Mouse (Mus musculus): ENCODE data around the gene Gpr1.
"Not testable (repeated sequence)": the region's sequence is repeated elsewhere in the genome, so short reads cannot be mapped to it uniquely, and the experiment has no call there.

Gene Gpr1

DNA sequence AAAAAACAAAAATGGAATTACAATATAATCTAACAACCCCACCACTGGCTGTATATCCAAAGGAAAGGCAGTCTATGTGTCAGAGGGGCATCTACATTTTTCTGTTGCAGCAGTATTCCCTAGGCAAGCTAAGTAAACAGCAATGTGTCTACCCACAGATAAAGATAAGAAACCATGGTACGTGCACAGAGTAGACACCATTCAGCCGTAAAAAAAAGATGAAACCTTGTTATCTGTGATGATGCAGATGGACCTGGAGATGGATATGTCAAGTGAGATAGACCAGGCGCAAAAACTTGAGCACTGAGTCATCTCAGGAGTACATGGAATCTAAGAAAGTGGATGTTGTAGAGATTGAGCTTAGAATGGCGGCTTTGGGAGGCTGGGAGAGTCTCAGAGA, 10.7 kb upstream of the Gpr1 start:
- no peak for DNase-seq (ENCODE audit: low read depth, low spot score)

DNA sequence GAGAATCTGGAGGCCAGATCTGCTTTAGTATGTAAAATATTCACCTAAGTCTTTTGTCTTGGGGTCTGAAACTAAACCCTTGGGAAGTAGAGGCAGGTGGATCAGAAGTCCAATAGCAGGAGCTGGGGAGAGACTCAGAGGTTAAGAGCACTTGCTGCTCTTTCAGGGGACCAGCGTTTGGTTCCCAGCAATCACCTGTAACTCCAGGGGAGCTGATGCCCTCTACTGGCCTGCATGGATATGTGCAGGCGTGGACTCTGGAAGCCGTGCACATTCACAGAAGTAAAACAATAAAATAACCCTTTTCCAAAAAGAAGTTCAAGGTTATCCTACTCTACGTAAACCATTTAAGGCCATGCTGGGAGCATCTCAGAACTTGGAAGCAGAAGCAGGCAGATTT, 4.9 kb upstream of the Gpr1 start:
- DNase-seq (ENCODE audit: low read depth, low spot score) = no peak

DNA sequence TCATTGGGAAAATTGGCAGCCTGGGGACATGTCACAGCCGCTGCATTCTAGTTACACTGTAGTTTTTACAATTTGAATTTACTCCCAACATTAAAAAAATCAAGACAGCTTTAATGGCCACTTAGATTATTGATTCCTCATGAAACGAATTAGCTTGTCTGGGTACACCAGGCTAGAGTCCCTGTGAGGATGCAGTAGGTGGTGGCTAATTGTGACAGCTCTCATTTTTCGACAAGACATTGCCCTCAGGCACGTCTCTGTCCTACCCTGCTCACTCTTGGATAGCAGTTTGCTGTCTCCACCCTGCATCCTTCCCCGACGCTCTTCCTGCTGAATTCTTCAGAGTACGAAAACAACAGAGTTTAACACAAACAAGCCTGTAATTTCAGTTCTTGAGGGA, 288 bp upstream of the Gpr1 start:
- DNase-seq (ENCODE audit: low read depth, low spot score) = no peak

DNA sequence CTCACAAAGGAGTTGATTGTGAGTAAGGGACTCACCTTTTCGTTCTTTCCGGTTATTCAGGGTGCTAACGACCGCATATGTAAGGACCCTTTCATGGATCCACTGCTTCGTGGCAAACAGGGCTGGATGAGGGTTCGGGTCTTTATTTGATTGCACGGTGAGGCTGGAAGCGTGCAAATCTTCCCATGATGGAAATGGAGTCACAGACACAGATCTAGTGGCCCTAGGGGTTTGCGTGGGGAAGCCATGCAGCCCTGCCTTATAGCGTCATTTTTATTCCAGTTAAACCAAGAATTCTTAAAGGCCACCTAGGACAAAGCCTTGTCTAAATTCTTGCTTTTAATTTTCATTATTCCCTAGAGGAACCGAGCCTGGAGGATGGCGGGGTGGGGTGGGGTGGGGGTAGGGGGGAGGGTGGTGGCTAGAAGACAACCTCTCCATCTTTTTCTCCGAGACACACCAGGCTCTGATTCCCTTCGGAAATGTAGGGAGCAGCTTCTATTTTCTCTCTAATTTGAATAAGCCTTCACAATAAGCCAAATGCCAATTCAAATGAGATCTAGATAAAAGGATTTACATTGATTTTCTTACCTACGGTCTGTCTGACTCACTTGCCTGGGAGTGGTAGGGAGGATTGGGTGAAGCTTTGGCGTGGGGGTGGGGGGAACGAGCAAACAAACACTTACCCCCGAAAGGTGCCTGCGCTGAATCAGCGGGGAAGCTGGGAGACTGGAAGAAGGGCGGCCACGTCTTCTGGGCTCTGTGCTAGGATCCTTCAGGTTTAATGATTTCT, 669 bp downstream of the Gpr1 start:
- no peak for DNase-seq (ENCODE audit: low read depth, low spot score)

DNA sequence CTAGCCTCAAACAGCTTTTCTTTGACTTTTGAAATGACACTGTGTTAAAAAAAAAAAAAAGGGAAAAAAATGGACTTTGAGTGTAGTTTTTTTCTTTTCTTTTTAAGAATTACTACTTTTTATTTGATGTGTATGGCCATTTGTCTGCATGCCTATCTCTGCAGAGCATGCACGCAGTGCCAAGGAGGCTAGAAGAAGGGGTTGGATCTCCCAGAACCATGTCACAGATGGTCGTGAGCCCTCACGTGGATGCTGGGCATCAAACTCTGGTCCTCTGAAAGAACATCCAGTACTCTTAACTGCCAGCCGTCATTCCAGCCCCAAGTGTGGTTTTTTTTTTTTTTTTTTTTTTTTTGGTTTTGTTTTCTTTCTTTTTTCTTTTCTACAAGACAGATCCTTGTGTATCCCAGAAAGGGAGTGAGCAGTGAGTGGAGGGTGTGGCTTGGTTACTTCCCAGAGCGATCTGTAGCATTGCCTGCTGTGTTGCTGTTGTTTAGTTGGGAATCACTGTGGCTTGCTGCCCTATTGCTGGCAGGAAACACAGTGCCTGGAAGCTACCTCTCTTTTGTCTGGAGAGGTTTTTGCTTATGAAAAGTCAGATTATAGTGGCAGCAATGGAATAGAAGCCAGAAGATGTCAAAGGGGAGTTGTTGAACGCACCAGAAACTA, 4.3 kb downstream of the Gpr1 start:
- no peak for DNase-seq (ENCODE audit: low read depth, low spot score)

DNA sequence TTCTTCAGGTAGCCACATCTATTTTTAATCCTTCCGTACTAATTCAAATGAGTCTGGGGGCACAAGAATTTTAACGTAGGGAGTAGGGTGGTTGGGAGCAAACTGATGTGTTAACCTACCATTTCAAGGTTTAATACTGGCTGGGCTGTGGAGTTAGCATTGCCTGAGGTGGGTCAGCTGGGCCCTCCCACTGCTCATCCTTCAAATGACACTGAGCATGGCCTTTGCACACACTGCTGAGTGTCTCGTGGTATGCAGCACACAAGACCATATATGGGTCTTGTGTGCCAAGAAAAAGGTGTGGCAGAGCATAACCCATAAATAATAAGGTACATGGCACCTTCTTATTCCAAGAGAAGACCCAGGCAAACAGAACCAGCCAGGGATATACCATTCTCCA, 6.7 kb downstream of the Gpr1 start:
- DNase-seq (ENCODE audit: low read depth, low spot score) = no peak

DNA sequence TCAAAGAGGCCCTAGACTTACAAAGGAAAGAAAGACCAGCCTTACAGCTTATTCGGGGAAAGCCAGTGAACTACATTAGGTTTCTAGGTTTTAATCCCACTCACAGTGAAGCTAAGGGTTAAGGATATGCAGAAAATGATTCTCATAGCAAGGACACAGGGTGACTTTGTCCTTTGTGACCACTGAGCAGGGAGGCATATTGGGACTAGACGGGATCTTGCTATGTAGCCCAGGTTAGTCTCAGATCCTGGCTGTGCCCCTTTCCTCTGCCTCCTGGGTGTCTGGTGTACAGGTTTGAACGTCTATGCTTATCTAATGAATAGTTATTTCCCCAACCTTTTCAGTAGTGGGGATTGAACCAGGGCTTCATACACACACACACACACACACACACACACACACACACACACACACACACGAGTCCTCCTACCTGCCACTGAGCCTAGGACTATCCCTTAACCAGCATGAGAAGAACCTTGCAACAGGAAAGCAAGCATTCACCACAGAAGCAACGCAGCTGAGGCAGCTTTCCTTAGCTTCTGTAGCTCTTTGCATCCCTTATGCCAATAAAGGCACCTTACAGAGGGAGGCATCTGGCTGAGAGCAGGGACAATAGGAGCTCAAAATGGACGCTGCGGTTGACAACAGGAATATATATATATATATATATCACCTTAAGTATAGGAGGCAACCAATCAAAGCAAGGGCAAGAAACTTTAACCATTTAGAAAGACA, 9.5 kb downstream of the Gpr1 start:
- DNase-seq (ENCODE audit: low read depth, low spot score) = no peak

DNA sequence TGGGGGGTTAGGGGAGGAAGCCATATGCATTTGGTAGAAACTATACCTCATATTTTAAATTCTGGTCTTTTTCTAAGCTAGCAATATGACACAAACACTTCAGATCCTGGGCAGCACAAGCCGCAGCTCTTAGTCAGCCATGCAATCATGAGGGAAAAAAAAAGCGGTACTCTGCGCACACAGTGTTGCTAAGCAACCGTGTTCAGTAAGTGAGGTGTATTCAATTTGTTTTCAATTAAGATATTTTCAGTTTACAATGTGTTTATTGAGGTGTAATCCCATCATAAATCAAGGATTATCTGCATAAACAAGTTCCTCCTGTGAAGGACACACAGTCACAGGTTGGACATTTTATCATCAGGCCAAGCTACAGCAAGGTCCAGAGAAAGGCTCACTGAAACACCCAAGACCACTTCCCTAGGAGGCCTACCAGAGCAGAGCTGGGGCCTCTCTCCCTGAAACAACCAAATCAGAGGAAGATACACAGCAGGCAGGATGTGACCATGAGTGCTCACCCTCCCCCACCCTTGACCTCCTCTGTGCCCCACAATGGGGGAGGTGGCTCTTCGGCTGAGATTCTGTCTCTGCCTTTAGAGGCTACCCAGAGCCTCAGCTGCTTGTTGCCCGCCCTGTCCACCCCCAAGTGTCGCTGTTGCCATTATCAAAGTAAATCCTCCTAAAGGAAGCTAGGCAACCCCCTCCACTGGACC, 10.2 kb downstream of the Gpr1 start:
- DNase-seq (ENCODE audit: low read depth, low spot score) = no peak

DNA sequence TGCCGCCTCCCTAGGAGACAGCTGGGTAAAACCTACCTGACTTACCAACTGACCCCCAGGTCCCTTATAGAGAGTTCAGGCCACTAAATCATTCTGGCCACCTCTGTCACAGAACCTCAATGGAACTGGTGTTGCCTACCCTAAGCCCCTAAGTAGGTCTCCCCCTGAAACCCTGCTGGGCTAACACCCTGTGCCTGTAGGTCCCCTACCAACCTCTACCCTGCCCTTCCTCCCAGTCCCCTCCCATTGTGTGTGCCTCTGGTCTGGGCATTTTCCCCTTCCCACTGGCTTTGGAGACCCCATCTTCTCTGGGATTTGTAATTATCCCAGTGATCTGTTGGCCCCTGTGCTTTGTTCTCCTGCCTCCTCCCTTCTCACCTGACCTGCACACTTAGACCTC, 10.9 kb downstream of the Gpr1 start:
- DNase-seq (ENCODE audit: low read depth, low spot score) = no peak

DNA sequence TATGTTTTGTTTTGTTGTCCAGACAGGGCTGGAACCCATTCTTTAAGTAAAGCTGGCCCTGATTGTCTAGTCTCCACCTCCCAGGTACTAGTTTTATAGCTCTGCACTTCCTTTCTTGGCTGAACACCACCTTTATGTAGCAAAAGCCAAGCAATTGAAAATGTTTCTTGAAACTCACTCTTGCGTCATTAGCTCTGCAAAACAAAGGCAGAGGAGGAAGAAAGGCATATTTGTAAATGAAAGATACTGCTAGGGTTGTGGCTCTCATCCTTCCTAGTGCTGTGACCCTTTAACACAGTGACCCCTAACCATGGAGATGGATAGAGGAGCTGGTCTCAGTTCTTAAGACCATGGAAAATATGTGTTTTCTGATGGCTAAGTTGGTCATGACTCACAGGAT, 12.7 kb downstream of the Gpr1 start:
- DNase-seq (ENCODE audit: low read depth, low spot score) = no peak

DNA sequence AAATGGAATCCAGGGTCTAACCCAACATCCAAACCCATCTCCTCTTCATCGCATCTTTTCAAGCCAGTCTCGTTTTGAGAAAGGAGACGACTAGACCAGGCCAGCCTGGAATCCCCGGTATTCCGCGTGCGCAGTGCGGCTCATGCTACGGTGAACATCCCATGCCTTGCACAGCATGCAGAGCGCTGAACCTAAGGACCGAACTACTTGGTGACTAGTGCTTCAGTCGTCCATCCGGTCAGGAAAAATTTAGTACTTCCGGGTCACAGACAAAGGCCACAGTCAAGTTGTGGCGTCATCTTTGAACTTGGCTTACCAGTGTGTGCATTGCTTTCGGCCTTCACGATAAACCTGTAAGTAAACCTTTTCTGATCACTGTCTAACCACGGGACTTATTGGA, 14.0 kb downstream of the Gpr1 start:
- peak; percentile 83 for DNase-seq (ENCODE audit: low read depth, low spot score)

DNA sequence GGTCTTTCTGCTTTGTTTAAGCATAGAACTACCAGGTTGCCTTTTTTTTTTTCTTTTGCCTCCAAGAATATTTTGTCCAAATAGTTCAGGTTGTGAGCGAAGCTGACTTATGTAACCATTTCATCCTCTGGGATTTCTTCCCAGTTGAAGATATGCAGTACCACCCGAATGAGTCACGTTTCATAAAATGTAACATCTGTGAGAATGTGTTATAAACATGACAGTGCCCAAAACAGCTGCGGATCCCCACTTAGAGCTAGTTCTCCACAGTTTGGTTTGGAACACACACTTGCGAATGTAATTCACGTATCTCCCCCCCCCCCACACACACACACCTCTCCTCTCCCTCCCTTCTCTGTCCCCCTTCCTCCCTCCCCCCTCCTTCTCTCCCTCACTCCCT, 15.0 kb downstream of the Gpr1 start:
- DNase-seq (ENCODE audit: low read depth, low spot score) = no peak

DNA sequence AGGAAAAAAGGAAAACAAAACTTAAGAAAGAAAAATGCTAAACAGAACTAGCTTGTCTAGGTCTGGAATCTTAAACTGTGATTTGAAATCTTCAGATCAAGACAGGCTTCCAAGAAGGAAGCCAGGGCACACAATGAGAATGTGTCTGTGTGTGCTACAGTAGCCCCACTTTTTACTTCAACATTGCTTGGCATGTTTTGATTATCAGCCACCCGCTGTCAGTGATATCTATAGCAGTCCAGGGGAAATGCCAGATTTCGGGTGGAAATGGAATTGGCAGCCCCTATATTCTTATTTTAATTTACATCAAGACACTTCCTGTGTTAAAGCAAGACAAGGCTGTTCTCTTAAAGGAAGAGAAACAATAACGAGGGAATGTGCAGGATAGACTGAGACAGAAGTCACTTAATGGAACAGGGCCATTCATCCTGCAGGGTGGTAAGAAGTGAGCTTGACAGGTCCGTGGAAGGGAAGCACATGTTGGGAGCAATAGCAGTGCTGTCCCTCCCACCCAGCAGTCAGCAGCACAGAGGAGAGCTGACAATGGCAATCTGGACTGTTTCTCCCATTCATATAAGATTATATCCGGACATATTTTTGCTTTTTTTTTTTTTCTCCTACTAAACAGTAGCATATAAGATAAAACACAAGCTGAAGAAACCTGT, 18.4 kb downstream of the Gpr1 start:
- no peak for DNase-seq (ENCODE audit: low read depth, low spot score)

DNA sequence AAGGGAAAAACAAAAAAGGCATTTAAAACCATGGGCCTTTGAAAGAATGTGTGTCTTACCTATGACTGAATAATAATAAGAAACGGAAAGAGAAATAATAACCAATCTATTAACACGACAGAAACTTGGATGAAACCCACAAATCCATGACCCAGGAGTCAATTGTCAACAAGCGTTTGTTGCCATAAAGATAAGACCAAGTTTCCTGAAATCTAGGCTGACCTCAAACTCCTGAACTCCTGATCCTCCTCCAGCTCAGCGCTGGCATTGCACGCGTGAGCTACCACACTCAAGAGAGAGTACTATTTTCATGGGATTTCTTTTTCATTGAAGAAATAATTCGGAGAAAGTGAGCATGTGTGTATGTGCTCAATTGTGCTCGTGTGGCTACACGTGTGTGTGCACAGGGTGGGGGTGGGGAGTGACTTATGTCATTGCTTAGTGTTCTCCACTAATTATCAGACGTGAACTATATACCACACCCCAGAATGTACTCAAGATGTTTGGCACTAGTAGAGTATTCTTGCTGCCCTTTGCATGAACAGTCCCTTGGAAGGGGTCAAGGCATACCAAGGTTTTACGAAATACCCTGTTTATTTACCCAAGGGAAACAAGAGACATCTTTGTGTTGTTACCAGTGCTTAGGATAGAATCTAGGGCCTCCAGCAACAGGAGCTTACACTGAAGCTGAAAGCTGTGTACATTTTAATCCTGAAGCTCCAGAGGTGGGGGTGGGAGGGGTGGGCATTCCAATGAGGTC, 21.9 kb downstream of the Gpr1 start:
- DNase-seq (ENCODE audit: low read depth, low spot score) = no peak

DNA sequence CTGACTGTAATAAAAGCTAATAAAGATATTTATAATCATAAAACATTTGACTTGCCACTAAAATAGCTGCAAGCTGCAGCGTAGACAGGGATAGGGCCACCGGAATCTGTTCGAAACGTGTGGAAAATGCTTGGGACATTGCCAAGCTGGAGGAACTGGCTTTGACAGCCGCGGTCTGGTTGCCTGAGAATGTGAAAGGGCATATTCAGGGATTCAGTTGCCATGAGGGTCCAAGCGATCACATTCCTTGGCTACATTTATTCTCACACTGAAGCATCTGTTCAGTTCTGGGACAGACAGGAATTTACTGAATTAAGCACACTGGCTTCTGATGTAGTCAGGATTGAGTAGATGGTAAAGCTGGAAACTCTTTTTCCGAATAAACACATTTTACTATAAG, 23.5 kb downstream of the Gpr1 start:
- DNase-seq (ENCODE audit: low read depth, low spot score) = no peak

DNA sequence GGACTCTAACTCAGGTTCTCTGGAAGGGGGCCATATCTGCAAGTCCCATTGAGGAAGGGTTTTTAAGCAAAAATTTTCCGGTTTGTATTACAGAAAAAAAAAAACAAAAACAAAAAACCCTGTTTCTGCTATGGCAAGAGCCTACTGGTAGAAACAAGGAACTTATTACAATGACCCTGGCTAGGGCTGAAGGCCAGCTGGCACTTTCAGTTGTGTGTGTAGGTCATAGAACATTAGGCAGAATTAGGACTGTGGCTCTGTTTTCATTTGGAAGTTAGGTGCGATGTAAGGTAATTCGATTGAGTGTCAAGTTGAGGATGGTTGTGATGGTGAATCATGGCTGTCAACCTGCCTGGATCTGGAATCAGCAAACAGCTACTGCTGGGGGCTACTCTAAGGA, 25.8 kb downstream of the Gpr1 start:
- DNase-seq (ENCODE audit: low read depth, low spot score) = no peak

DNA sequence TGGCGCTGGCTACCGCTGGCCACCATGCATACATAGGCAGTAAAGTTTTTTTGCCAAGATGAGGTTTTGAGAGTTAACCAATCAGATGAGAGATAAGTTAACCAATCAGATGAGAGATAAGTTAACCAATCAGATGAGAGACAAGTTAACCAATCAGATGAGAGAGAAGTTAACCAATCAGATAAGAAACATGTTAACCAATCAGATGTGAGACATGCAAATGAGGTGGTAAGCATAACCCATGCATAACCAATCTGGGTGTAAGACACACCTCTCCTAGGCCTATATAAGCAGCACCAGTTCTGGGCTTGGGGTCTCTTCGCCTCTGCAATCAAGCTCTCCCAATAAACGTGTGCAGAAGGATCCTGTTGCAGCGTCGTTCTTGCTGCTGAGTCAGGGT, 28.9 kb downstream of the Gpr1 start:
- DNase-seq (ENCODE audit: low read depth, low spot score) = not testable (repeated sequence)

DNA sequence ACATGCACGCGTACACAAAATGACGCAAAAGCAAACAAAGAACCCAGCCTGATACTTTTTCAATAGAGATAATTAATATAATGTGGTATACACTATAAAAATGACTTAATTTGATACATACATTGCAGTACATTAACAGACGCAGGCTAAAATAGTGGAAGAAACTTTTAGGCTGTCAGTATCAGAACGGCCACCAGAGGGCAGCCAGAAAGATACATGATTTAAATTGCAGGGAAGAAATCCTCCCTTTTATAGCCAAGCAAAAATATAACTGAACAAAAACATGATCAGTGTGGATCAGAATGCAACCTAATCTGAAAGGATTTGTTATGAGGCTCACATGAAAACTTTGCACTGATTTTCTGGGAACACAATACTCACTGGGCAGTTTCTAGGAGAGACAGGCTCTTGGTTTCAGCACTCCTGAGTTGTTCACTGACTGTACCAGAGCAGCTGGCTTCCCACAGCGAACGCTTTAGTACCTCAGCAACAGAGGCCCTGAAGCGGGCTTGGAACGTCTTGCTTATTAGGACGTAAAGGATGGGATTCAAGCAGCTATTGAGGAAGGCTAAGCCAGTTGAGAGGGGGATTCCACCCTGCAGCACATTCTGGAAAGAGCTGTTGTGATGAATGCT, 31.6 kb downstream of the Gpr1 start:
- no peak for DNase-seq (ENCODE audit: low read depth, low spot score)

DNA sequence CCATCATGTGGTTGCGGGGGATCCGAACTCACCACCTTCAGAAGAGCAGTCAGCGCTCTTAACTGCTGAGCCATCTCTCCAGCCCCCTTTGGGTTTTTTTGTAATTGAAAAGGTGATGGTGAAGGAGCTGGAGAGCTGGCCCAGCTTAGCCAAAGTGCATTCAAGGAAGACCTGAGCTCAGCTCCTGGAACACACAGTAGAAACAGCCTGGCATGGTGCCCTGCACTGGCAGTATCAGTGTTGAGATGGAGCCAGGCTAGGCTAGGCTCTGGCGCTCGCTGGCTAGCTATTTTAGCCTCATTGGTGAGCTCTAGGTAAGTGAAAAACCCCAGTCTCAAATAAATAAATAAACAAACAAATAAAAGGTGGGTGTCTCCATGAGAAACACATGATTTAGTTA, 32.1 kb downstream of the Gpr1 start:
- no peak for DNase-seq (ENCODE audit: low read depth, low spot score)

DNA sequence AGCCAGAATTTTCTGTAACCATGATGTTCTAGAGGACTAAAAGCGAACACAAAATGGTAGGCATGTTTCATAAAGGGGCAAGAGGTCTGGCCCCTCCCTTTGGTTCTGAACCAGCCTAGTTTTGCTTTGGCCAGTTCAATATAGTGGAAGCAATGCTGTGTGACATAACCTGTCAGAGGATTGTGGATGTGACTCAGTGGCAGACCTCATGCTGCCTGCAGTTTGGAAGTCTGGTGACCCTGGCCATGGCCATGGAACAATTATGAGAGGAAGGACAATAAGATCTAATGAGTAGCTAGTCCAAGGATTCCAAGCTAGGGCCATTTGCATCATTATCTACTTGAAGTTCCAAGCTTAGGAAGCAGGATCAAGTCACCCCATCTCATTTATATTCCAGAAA, 32.9 kb downstream of the Gpr1 start:
- no peak for DNase-seq (ENCODE audit: low read depth, low spot score)
